Mouse (Mus musculus) intestine, embryonic 16.5 days (tissue): ENCODE data around the gene Wfdc5. TPM values are rescaled to one million over a fixed set of nuclear protein-coding genes. Genes with fewer than 3 reads are reported as not detected.

Experiments used
- ATAC-seq: fragments of 200-750 bp; cut with Nextera tagmentation; 2 replicates; pipeline ENCODE4 v1.8.0; 2017; ENCODE audit warnings: moderate TSS enrichment, moderate library complexity
- H3K27ac ChIP-seq: fragments of 300-500 bp; sonication (generic); 2 replicates; pipeline ENCODE4 v1.5.1; 2014; ENCODE audit warnings: mild to moderate bottlenecking, low read length
- H3K27me3 ChIP-seq: fragments of 300-500 bp; sonication (generic); replicated peaks from 2 replicates; pipeline ENCODE4 v1.6.1; 2014; ENCODE audit warnings: low read length, control low read depth, mixed read lengths; ENCODE audit not compliant: control insufficient read depth, insufficient read depth
- H3K36me3 ChIP-seq: fragments of 300-500 bp; sonication (generic); 2 replicates; pipeline ENCODE4 v1.6.1; 2014; ENCODE audit warnings: low read length, control low read depth; ENCODE audit not compliant: control insufficient read depth, insufficient read depth
- H3K4me1 ChIP-seq: fragments of 300-500 bp; sonication (generic); 2 replicates; pipeline ENCODE4 v1.6.1; 2014; ENCODE audit warnings: low read length, control low read depth, mixed read lengths; ENCODE audit not compliant: control insufficient read depth, insufficient read depth
- H3K4me2 ChIP-seq: fragments of 300-500 bp; sonication (generic); 2 replicates; pipeline ENCODE4 v1.6.1; 2014; ENCODE audit warnings: low read depth, low read length, control low read depth
- H3K4me3 ChIP-seq: fragments of 300-500 bp; sonication (generic); 2 replicates; pipeline ENCODE4 v1.5.1; 2014; ENCODE audit warnings: mild to moderate bottlenecking, low read length
- H3K9ac ChIP-seq: fragments of 300-500 bp; sonication (generic); 2 replicates; pipeline ENCODE4 v1.6.1; 2014; ENCODE audit warnings: low read depth, low read length
- H3K9me3 ChIP-seq: fragments of 300-500 bp; sonication (generic); 2 replicates; pipeline ENCODE4 v1.6.1; 2016; ENCODE audit warnings: low read length, control low read depth; ENCODE audit not compliant: control insufficient read depth
- WGBS: fragments of 180-500 bp; shearing (Covaris S2); extraction: QIAGEN DNeasy Blood & Tissue Kit; methylation state at CpG from one replicate; pipeline ENCODE4 v1.1.7; 2014; 5-methylcytosine and 5-hydroxymethylcytosine counted together
- polyA plus RNA-seq: library from polyadenylated mRNA; unstranded; fragments of >200 nt; fragmentation: Nextera tagmentation; extraction: Ambion mirVana; gene quantifications from 2 replicates; pipeline ENCODE4 v1.2.1, GENCODE M21; 2015

The Wfdc5 gene
- polyA plus RNA-seq, 1 experiment from 2014 or later = not detected

- no peak overlapping the region for H3K27ac ChIP-seq
Observed at GRCm38 (mm10) chr2:164142021-164142420, 40.5 kb downstream of the Wfdc5 start.

GRCm38 (mm10) chr2:164137754-164138153 is 44.8 kb downstream of the Wfdc5 start:
- peak overlapping the region; percentile 46; the same call in 1 of the 2 replicates for H3K27ac ChIP-seq
- 39% methylated on average over 6 of the region's 6 CpGs for WGBS
- no peaks in the 10 kb centered on the region for H3K9me3 ChIP-seq
- no peak overlapping the region for H3K4me2 ChIP-seq
- H3K4me3 ChIP-seq = no peak overlapping the region
- ATAC-seq = no peak
- peaks cover 22% of the 10 kb centered on the region for H3K4me1 ChIP-seq
- H3K36me3 ChIP-seq = no peaks in the 10 kb centered on the region
- no peak overlapping the region for H3K9ac ChIP-seq
- H3K27me3 ChIP-seq = no peaks in the 10 kb centered on the region

More at GRCm38 (mm10) chr2:164142021-164142420, 40.5 kb downstream of the Wfdc5 start:
- 62% methylated on average over 10 of the region's 10 CpGs for WGBS
- H3K36me3 ChIP-seq = no peaks in the 10 kb centered on the region
- peaks cover 7% of the 10 kb centered on the region; the same call in 1 of the 2 replicates for H3K4me1 ChIP-seq
- no peak overlapping the region for H3K9ac ChIP-seq
- no peak overlapping the region for H3K4me3 ChIP-seq
- no peaks in the 10 kb centered on the region for H3K9me3 ChIP-seq
- no peak for ATAC-seq
- no peaks in the 10 kb centered on the region for H3K27me3 ChIP-seq
- H3K4me2 ChIP-seq = no peak overlapping the region

GRCm38 (mm10) chr2:164136393-164136792 is 46.1 kb downstream of the Wfdc5 start:
- H3K4me1 ChIP-seq = peaks cover 22% of the 10 kb centered on the region
- ATAC-seq = peak; percentile 43; the same call in 1 of the 2 replicates
- H3K36me3 ChIP-seq = no peaks in the 10 kb centered on the region

GRCm38 (mm10) chr2:164135367-164135766 is 47.2 kb downstream of the Wfdc5 start:
- no peak overlapping the region for H3K4me3 ChIP-seq
- H3K27me3 ChIP-seq = no peaks in the 10 kb centered on the region
- WGBS = 32% methylated on average over 1 of the region's 1 CpGs
- H3K36me3 ChIP-seq = no peaks in the 10 kb centered on the region
- H3K27ac ChIP-seq = peak overlapping the region; percentile 74
- peak; percentile 80 for ATAC-seq
- no peaks in the 10 kb centered on the region for H3K9me3 ChIP-seq
- H3K4me2 ChIP-seq = no peak overlapping the region
- no peak overlapping the region for H3K9ac ChIP-seq
- peaks cover 22% of the 10 kb centered on the region for H3K4me1 ChIP-seq

More at GRCm38 (mm10) chr2:164136393-164136792, 46.1 kb downstream of the Wfdc5 start:
- no peak overlapping the region for H3K4me2 ChIP-seq
- peak overlapping the region; percentile 74; the same call in 1 of the 2 replicates for H3K27ac ChIP-seq
- no peak overlapping the region for H3K4me3 ChIP-seq
- WGBS = 27% methylated on average over 2 of the region's 2 CpGs
- H3K9me3 ChIP-seq = no peaks in the 10 kb centered on the region
- no peaks in the 10 kb centered on the region for H3K27me3 ChIP-seq
- no peak overlapping the region for H3K9ac ChIP-seq

GRCm38 (mm10) chr2:164134563-164134962 is 48.0 kb downstream of the Wfdc5 start:
- no peaks in the 10 kb centered on the region for H3K9me3 ChIP-seq
- H3K4me1 ChIP-seq = peaks cover 17% of the 10 kb centered on the region
- ATAC-seq = no peak
- no peak overlapping the region for H3K4me2 ChIP-seq
- no peaks in the 10 kb centered on the region for H3K27me3 ChIP-seq
- WGBS = 57% methylated on average over 6 of the region's 6 CpGs
- H3K27ac ChIP-seq = no peak overlapping the region
- no peak overlapping the region for H3K4me3 ChIP-seq
- no peak overlapping the region for H3K9ac ChIP-seq
- no peaks in the 10 kb centered on the region for H3K36me3 ChIP-seq

- Histone ChIP-seq H3K4me2 (no peak overlapping the region), H3K27ac (no peak overlapping the region), H3K36me3 (no peaks in the 10 kb centered on the region), H3K4me1 (peaks cover 14% of the 10 kb centered on the region), H3K27me3 (no peaks in the 10 kb centered on the region), H3K9ac (no peak overlapping the region), H3K4me3 (no peak overlapping the region), H3K9me3 (no peaks in the 10 kb centered on the region)
- 83% methylated on average over 1 of the region's 1 CpGs for WGBS
- ATAC-seq = no peak
Observed at GRCm38 (mm10) chr2:164131586-164131985, 51.0 kb downstream of the Wfdc5 start.

- 88% methylated on average over 12 of the region's 12 CpGs for WGBS
Observed at GRCm38 (mm10) chr2:164128576-164129411, 53.7 kb downstream of the Wfdc5 start.

GRCm38 (mm10) chr2:164127297-164127696 is 55.2 kb downstream of the Wfdc5 start:
- Histone ChIP-seq H3K27me3 (no peaks in the 10 kb centered on the region), H3K4me2 (no peak overlapping the region), H3K4me1 (no peaks in the 10 kb centered on the region), H3K9me3 (no peaks in the 10 kb centered on the region), H3K27ac (no peak overlapping the region), H3K9ac (no peak overlapping the region), H3K36me3 (no peaks in the 10 kb centered on the region), H3K4me3 (no peak overlapping the region)
- ATAC-seq = no peak
- 90% methylated on average over 2 of the region's 2 CpGs for WGBS

More at GRCm38 (mm10) chr2:164128576-164129411, 53.7 kb downstream of the Wfdc5 start:
- no peak overlapping the region for H3K4me3 ChIP-seq
- no peaks in the 10 kb centered on the region for H3K27me3 ChIP-seq
- H3K9ac ChIP-seq = no peak overlapping the region
- no peak overlapping the region for H3K27ac ChIP-seq
- H3K4me2 ChIP-seq = no peak overlapping the region
- H3K4me1 ChIP-seq = no peaks in the 10 kb centered on the region
- no peaks in the 10 kb centered on the region for H3K36me3 ChIP-seq
- no peak for ATAC-seq
- no peaks in the 10 kb centered on the region for H3K9me3 ChIP-seq

GRCm38 (mm10) chr2:164126533-164126955 is 56.0 kb downstream of the Wfdc5 start:
- no peak for ATAC-seq
- Histone ChIP-seq H3K9ac (no peak overlapping the region), H3K36me3 (no peaks in the 10 kb centered on the region), H3K27ac (no peak overlapping the region), H3K4me3 (no peak overlapping the region), H3K9me3 (no peaks in the 10 kb centered on the region), H3K4me1 (no peaks in the 10 kb centered on the region), H3K27me3 (no peaks in the 10 kb centered on the region), H3K4me2 (no peak overlapping the region)
- WGBS = 73% methylated on average over 13 of the region's 13 CpGs
